Mouse (Mus musculus) CH12.LX (cell line): ENCODE data around the gene 4930438A08Rik. TPM values are rescaled to one million over a fixed set of nuclear protein-coding genes. Genes with fewer than 3 reads are reported as not detected.

Experiments used
- DNase-seq: peaks from one replicate; pipeline ENCODE4 v3.0.0-alpha.2; 2013; ENCODE audit errors: extremely low read depth
- H3K27ac ChIP-seq: 2 replicates; pipeline ENCODE4 v1.5.1; 2012; ENCODE audit warnings: low read depth, mild to moderate bottlenecking, control low read depth, moderate library complexity; ENCODE audit not compliant: insufficient read depth
- H3K27me3 ChIP-seq: replicated peaks from 2 replicates; pipeline ENCODE3; 2012; ENCODE audit warnings: inconsistent platforms
- H3K36me3 ChIP-seq, 2 experiments: replicated peaks in 1 of 2; 2 replicates each; pipeline versions ENCODE3 to v1.6.1; 2012; ENCODE audit warnings: inconsistent platforms in 1 of 2, low read length in 1 of 2, mild to moderate bottlenecking in 1 of 2, mixed read lengths in 1 of 2, moderate library complexity in 1 of 2; ENCODE audit not compliant: control insufficient read depth in 1 of 2, insufficient read depth in 1 of 2
- H3K4me1 ChIP-seq, 2 experiments: 2 replicates each; pipeline ENCODE4 v1.6.1; 2012; ENCODE audit warnings: inconsistent platforms in 1 of 2, moderate library complexity in 1 of 2; ENCODE audit not compliant: insufficient read depth in 2 of 2, control insufficient read depth in 1 of 2
- H3K4me2 ChIP-seq: 2 replicates; pipeline ENCODE4 v1.6.1; 2012; ENCODE audit warnings: low read depth, mild to moderate bottlenecking, control low read depth; ENCODE audit not compliant: poor library complexity, insufficient read depth, severe bottlenecking
- H3K4me3 ChIP-seq, 3 experiments: fragments of 150-350 bp in 1 of 3; sonication (generic) in 1 of 3; replicated peaks in 1 of 3; 2 replicates each; pipeline versions ENCODE3 to v1.5.1; 2011 to 2012; ENCODE audit warnings: low read depth in 2 of 3, low read length in 2 of 3, mild to moderate bottlenecking in 2 of 3, moderate library complexity in 2 of 3, control low read depth in 1 of 3, improper control_type of control experiment in 1 of 3, inconsistent platforms in 1 of 3, mixed read lengths in 1 of 3; ENCODE audit not compliant: poor library complexity in 1 of 3
- H3K79me2 ChIP-seq: replicated peaks from 2 replicates; pipeline ENCODE4 v1.6.1; 2012; ENCODE audit warnings: mild to moderate bottlenecking, moderate library complexity; ENCODE audit not compliant: control insufficient read depth, poor library complexity, insufficient read depth, severe bottlenecking; ENCODE audit errors: extremely low read depth
- H3K9ac ChIP-seq: 2 replicates; pipeline ENCODE4 v1.6.1; 2012; ENCODE audit warnings: low read depth, mild to moderate bottlenecking, control low read depth, moderate library complexity; ENCODE audit not compliant: insufficient read depth
- H3K9me3 ChIP-seq: replicated peaks from 2 replicates; pipeline ENCODE3; 2012; ENCODE audit warnings: low read length, inconsistent platforms, mixed read lengths
- BHLHE40 ChIP-seq: IDR thresholded peaks from 2 replicates; pipeline ENCODE4 v1.6.1; 2011; ENCODE audit warnings: mild to moderate bottlenecking, low read depth, low read length, improper control_type of control experiment
- CHD1 ChIP-seq: IDR thresholded peaks from 2 replicates; pipeline ENCODE4 v1.6.1; 2012; ENCODE audit warnings: low read depth, low read length, improper control_type of control experiment, inconsistent platforms
- CHD2 ChIP-seq: IDR thresholded peaks from 2 replicates; pipeline ENCODE4 v1.6.1; 2011; ENCODE audit warnings: low read length, improper control_type of control experiment
- E2F4 ChIP-seq: IDR thresholded peaks from 2 replicates; pipeline ENCODE4 v1.6.1; 2011; ENCODE audit warnings: low read depth, low read length, improper control_type of control experiment; ENCODE audit not compliant: insufficient replicate concordance
- ETS1 ChIP-seq: conservative IDR thresholded peaks from 2 replicates; pipeline ENCODE4 v1.6.1; 2012; ENCODE audit warnings: low read depth, mild to moderate bottlenecking, inconsistent platforms, low read length, improper control_type of control experiment, moderate library complexity
- HCFC1 ChIP-seq: IDR thresholded peaks from 2 replicates; pipeline ENCODE4 v1.6.1; 2012; ENCODE audit warnings: low read depth, mild to moderate bottlenecking, inconsistent platforms, low read length, improper control_type of control experiment
- JUN ChIP-seq: IDR thresholded peaks from 2 replicates; pipeline ENCODE4 v1.6.1; 2011; ENCODE audit warnings: low read depth, mild to moderate bottlenecking, low read length, improper control_type of control experiment, moderate library complexity; ENCODE audit not compliant: insufficient read depth
- JUND ChIP-seq: conservative IDR thresholded peaks from 2 replicates; pipeline ENCODE4 v1.6.1; 2011; ENCODE audit warnings: low read depth, low read length, improper control_type of control experiment
- KAT2A ChIP-seq: IDR thresholded peaks from 2 replicates; pipeline ENCODE4 v1.6.1; 2012; ENCODE audit warnings: low read length, improper control_type of control experiment, inconsistent platforms; ENCODE audit not compliant: insufficient replicate concordance
- MAFK ChIP-seq: IDR thresholded peaks from 2 replicates; pipeline ENCODE4 v1.6.1; 2011; ENCODE audit warnings: low read length, improper control_type of control experiment; ENCODE audit not compliant: insufficient replicate concordance
- MAX ChIP-seq: IDR thresholded peaks from 2 replicates; pipeline ENCODE4 v1.6.1; 2011; ENCODE audit warnings: low read length, improper control_type of control experiment
- MEF2A ChIP-seq: IDR thresholded peaks from 2 replicates; pipeline ENCODE4 v1.6.1; 2014; ENCODE audit warnings: low read depth, mild to moderate bottlenecking, inconsistent platforms, low read length, improper control_type of control experiment, borderline replicate concordance
- MYC ChIP-seq: IDR thresholded peaks from 2 replicates; pipeline ENCODE4 v1.6.1; 2011; ENCODE audit warnings: low read depth, mild to moderate bottlenecking, improper control_type of control experiment, low read length
- NELFE ChIP-seq: IDR thresholded peaks from 2 replicates; pipeline ENCODE4 v1.6.1; 2011; ENCODE audit warnings: low read depth, low read length, improper control_type of control experiment
- PAX5 ChIP-seq: IDR thresholded peaks from 2 replicates; pipeline ENCODE4 v1.6.1; 2012; ENCODE audit warnings: low read length, inconsistent platforms, mixed read lengths
- POLR2A ChIP-seq: IDR thresholded peaks from 2 replicates; pipeline ENCODE4 v1.6.1; 2011; ENCODE audit warnings: low read depth, mild to moderate bottlenecking, improper control_type of control experiment, low read length
- POLR2AphosphoS2 ChIP-seq: IDR thresholded peaks from 2 replicates; pipeline ENCODE4 v1.6.1; 2011; ENCODE audit warnings: low read depth, low read length, improper control_type of control experiment
- RAD21 ChIP-seq: IDR thresholded peaks from 2 replicates; pipeline ENCODE4 v1.6.1; 2011; ENCODE audit warnings: low read depth, mild to moderate bottlenecking, low read length, improper control_type of control experiment, moderate library complexity
- USF1 ChIP-seq: IDR thresholded peaks from 2 replicates; pipeline ENCODE4 v1.6.1; 2014; ENCODE audit warnings: low read depth, mild to moderate bottlenecking, inconsistent platforms, low read length, improper control_type of control experiment
- ZC3H11A ChIP-seq: IDR thresholded peaks from 2 replicates; pipeline ENCODE4 v1.6.1; 2012; ENCODE audit warnings: low read depth, mild to moderate bottlenecking, inconsistent platforms, low read length, improper control_type of control experiment
- ZMIZ1 ChIP-seq: IDR thresholded peaks from 2 replicates; pipeline ENCODE4 v1.6.1; 2012; ENCODE audit warnings: low read depth, mild to moderate bottlenecking, inconsistent platforms, low read length, improper control_type of control experiment
- ZNF384 ChIP-seq: IDR thresholded peaks from 2 replicates; pipeline ENCODE4 v1.6.1; 2012; ENCODE audit warnings: low read depth, low read length, improper control_type of control experiment, inconsistent platforms
- dilution Hi-C: fragments of 300-500 bp; cut with MboI; formaldehyde crosslinking; loops from 2 replicates; pipeline ENCODE4 v1.14.3; 2020; ENCODE audit warnings: low sequenced_read_pairs; ENCODE audit not compliant: extremely low pct_unique_long_range_greater_than_20kb, extremely low pct_ligation_motif_present
- in situ Hi-C: fragments of 300-500 bp; cut with MboI; formaldehyde crosslinking; loops from 3 replicates; pipeline ENCODE4 v1.14.3; 2019; ENCODE audit warnings: low sequenced_read_pairs, low pct_ligation_motif_present, low pct_unique_long_range_greater_than_20kb, mixed read lengths
- polyA plus RNA-seq: library from polyadenylated mRNA; unstranded; fragments of >175 nt; gene quantifications from 2 replicates; pipeline ENCODE4 v1.2.1, GENCODE M21; 2012; ENCODE audit warnings: low read depth; ENCODE audit not compliant: insufficient read length
- total RNA-seq, 2 experiments: library from RNA; depleted of rRNA; stranded (reverse); fragments of 300-350 nt in 1 of 2; fragments of >200 nt in 1 of 2; gene quantifications; 2 replicates each; pipeline ENCODE4 v1.2.3; 2012 to 2014

4930438A08Rik gene
- total and polyA plus RNA-seq, 3 experiments: not detected

DNA sequence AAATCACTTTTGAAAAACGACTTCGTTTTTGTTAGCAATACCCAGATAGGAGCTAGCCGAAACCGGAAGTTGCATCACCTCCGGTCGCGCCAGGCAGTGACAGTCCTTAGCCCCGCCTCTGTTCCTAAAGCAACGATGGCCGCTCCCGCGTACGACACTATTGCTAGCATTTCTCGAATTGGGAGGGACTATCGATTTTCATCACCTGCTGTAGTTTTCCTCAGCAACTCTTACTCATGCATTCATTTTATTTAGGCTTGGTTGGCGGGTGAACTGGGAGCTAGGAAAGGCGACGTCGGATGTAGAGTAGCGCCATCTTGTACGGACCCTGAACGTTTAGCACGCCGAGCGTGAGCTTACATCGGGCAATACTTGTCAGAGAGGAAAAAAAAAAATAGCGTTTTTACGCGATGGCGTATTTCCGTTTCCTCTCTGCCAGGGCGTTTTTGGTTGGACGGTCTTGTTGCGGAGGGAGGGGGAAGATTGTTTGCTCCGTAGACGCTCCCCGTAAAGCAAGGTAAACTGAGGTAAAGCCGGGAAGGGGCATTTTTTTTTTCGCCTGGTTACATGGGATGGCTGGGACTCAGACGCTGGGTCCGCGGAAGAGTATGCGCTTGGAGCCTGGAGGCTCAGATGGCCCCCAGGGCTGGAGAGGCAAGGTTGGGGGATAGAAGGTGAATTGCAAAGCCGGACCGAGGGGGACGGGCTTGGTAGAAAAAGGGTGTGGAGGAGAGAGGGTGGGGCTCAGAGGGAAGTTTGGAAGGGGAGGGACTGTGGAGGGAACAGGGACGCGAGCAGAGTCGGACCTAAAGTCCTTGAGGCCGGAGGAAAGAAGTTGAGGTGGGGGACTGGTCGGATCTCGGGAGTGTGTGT, 55.9 kb downstream of the 4930438A08Rik start, which contains the start of the genes Zfp672 and Sh3bp5l (continued):
- peak; percentile 76; the same call in 1 of the 2 replicates for TF ChIP-seq POLR2AphosphoS2
- TF ChIP-seq PAX5: no peak
- peak; percentile 66; the same call in 1 of the 2 replicates for TF ChIP-seq JUN
- TF ChIP-seq NELFE: peak; percentile 89
- TF ChIP-seq ZC3H11A: no peak
- TF ChIP-seq CHD1: no peak
- peak; percentile 92 for TF ChIP-seq JUND
- TF ChIP-seq RAD21: no peak
- peak; percentile 98 for TF ChIP-seq ZNF384
- peak; percentile 95 for TF ChIP-seq E2F4
- peak; percentile 89 for TF ChIP-seq POLR2A
- TF ChIP-seq, all 38 proteins: peak for 27

DNA sequence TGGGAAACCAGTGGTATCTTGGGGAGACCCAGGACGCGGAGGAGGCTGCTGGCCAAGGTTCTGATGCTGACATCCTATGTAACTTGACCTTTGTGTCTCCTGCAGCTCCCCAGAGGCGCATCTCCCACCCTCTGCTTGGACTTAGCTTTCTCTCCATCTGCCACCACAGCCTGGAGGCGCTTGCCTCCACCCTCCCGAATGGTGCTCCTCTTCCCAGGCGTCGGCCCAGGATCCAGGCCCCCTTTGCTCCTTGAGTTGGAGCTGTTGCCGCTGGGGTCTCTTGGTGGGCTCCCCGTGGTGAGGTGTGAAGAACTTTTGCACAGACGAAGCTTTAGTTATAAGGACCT, 56.5 kb downstream of the 4930438A08Rik start:
- no peaks in the 10 kb centered on the region for H3K27me3 ChIP-seq
- peak overlapping the region; percentile 96 for H3K9ac ChIP-seq
- dilution Hi-C loops: no loop called here
- peaks cover 4% of the 10 kb centered on the region for H3K9me3 ChIP-seq
- no peak for DNase-seq
- in situ Hi-C loops: loop anchor here (25.0 kb wide), 1 partner anchor 819 kb away; the partner anchor contains the start of genes Fam114a2 and Mfap3
- peak overlapping the region; percentile 55; the same call in 1 of the 2 replicates for H3K27ac ChIP-seq
- no peak for TF ChIP-seq MAFK
- no peak for TF ChIP-seq ZMIZ1
- no peak for TF ChIP-seq HCFC1
- H3K79me2 ChIP-seq: peaks cover 55% of the 10 kb centered on the region
- peaks cover 34 to 61% of the 10 kb centered on the region in 2 experiments for H3K36me3 ChIP-seq
- H3K4me1 ChIP-seq: peaks cover 14 to 43% of the 10 kb centered on the region in 2 experiments
- peak overlapping the region; percentile 84 to 100 (median 95) for H3K4me3 ChIP-seq
- H3K4me2 ChIP-seq: peak overlapping the region; percentile 85

DNA sequence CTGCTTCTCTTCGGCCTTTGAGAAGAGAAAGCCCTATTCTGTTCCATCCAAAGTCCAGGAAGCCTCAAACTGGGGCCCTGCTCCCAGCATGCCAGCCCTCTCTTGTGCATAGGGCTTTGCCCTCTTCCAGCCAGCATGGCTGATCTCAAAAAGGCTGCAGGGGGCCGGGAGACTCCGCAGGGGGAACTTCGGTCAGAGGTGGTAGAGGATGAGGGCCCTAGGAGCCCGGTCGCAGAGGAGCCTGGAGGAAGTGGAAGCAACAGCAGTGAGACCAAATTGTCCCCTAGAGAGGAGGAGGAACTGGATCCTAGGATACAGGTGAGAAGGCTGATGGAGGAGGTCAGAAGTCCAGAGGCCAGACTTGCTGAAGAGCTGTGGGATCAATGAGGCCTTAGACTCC, 56.9 kb downstream of the 4930438A08Rik start:
- H3K36me3 ChIP-seq: peaks cover 36 to 62% of the 10 kb centered on the region in 2 experiments
- peaks cover 55% of the 10 kb centered on the region for H3K79me2 ChIP-seq
- in situ Hi-C loops: loop anchor here (25.0 kb wide), 1 partner anchor 819 kb away; the partner anchor contains the start of genes Fam114a2 and Mfap3
- H3K4me3 ChIP-seq: peak overlapping the region; percentile 84 to 100 (median 95)
- H3K9me3 ChIP-seq: peaks cover 4% of the 10 kb centered on the region
- peak overlapping the region; percentile 96 for H3K9ac ChIP-seq
- DNase-seq: no peak
- TF ChIP-seq KAT2A: no peak
- TF ChIP-seq MEF2A: no peak
- no peak for TF ChIP-seq BHLHE40
- TF ChIP-seq ETS1: no peak
- no peak for TF ChIP-seq MAX
- TF ChIP-seq MYC: no peak
- TF ChIP-seq USF1: no peak
- TF ChIP-seq JUND: no peak
- TF ChIP-seq POLR2A: no peak
- no peak for TF ChIP-seq MAFK
- no peak for TF ChIP-seq CHD2
- TF ChIP-seq, all 38 proteins: peak for 0
- Histone ChIP-seq H3K27me3 (no peaks in the 10 kb centered on the region), H3K4me2 (peak overlapping the region; percentile 85), H3K27ac (no peak overlapping the region), H3K4me1 (peaks cover 14 to 43% of the 10 kb centered on the region in 2 experiments)
- dilution Hi-C loops: no loop called here
